Mouse (Mus musculus) midbrain, embryonic 11.5 days (tissue): Measurements from ENCODE around the gene Apobec3. TPM values are rescaled to one million over a fixed set of nuclear protein-coding genes. Genes with fewer than 3 reads are reported as not detected.
"Not testable (repeated sequence)": the region's sequence is repeated elsewhere in the genome, so short reads cannot be mapped to it uniquely, and the experiment has no call there.

Experiments
- ATAC-seq: fragments of 200-750 bp; cut with Nextera tagmentation; 2 replicates; pipeline ENCODE4 v1.8.0; 2017; ENCODE audit warnings: moderate TSS enrichment, moderate library complexity; ENCODE audit not compliant: low FRiP score
- DNase-seq: peaks from one replicate; pipeline ENCODE4 v3.0.0; 2015; ENCODE audit warnings: low spot score; ENCODE audit errors: missing footprints
- H3K27ac ChIP-seq: fragments of 300-500 bp; sonication (generic); 2 replicates; pipeline ENCODE4 v1.5.1; 2014; ENCODE audit warnings: low read depth, low read length
- H3K27me3 ChIP-seq: fragments of 300-500 bp; sonication (generic); 2 replicates; pipeline ENCODE4 v1.6.1; 2014; ENCODE audit warnings: mild to moderate bottlenecking, low read length, moderate library complexity, mixed read lengths; ENCODE audit not compliant: control insufficient read depth, insufficient read depth
- H3K36me3 ChIP-seq: fragments of 300-500 bp; sonication (generic); 2 replicates; pipeline ENCODE4 v1.6.1; 2014; ENCODE audit warnings: mild to moderate bottlenecking, low read length, moderate library complexity, mixed read lengths; ENCODE audit not compliant: control insufficient read depth, insufficient read depth
- H3K4me1 ChIP-seq: fragments of 300-500 bp; sonication (generic); 2 replicates; pipeline ENCODE4 v1.6.1; 2014; ENCODE audit warnings: low read length; ENCODE audit not compliant: control insufficient read depth, insufficient read depth
- H3K4me2 ChIP-seq: fragments of 300-500 bp; sonication (generic); 2 replicates; pipeline ENCODE4 v1.6.1; 2014; ENCODE audit warnings: mild to moderate bottlenecking, moderate library complexity
- H3K4me3 ChIP-seq: fragments of 300-500 bp; sonication (generic); 2 replicates; pipeline ENCODE4 v1.5.1; 2014; ENCODE audit warnings: low read depth, low read length
- H3K9ac ChIP-seq: fragments of 300-500 bp; sonication (generic); 2 replicates; pipeline ENCODE4 v1.6.1; 2014; ENCODE audit warnings: low read length
- H3K9me3 ChIP-seq: fragments of 300-500 bp; sonication (generic); 2 replicates; pipeline ENCODE4 v1.6.1; 2016; ENCODE audit warnings: low read length; ENCODE audit not compliant: control insufficient read depth
- WGBS: fragments of 180-500 bp; shearing (Covaris S2); extraction: QIAGEN DNeasy Blood & Tissue Kit; methylation state at CpG from one replicate; pipeline ENCODE4 v1.1.7; 2014; 5-methylcytosine and 5-hydroxymethylcytosine counted together
- polyA plus RNA-seq: library from polyadenylated mRNA; unstranded; fragments of >200 nt; fragmentation: Nextera tagmentation; extraction: Ambion mirVana; gene quantifications from 2 replicates; pipeline ENCODE4 v1.2.1, GENCODE M21; 2014

Gene Apobec3
- polyA plus RNA-seq, 1 experiment from 2014 or later, result 6.0 TPM

DNA sequence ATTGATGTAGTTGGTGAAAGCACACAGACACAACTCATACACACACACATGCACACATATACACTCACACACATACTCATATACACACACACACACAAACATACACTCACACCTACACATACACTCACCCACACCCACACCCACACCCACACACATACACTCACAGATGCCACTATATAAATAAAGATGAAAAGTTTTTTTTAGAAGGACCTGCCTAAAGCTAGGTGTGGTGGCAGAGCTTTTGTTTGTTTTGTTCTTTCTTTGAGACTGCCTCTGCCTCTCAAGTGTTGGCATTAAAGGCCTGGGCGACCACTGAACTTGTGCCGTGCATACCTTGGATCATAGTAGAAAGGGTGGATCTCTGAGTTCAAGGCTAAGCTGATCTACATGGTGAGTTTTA lies 9.9 kb downstream of the Apobec3 start:
- Histone ChIP-seq H3K27me3 (no peaks in the 10 kb centered on the region), H3K4me2 (no peak overlapping the region), H3K4me3 (no peak overlapping the region), H3K27ac (no peak overlapping the region), H3K36me3 (no peaks in the 10 kb centered on the region), H3K9ac (no peak overlapping the region), H3K9me3 (no peaks in the 10 kb centered on the region), H3K4me1 (no peaks in the 10 kb centered on the region)
- 94% methylated on average over 2 of the region's 2 CpGs for WGBS
- ATAC-seq (no peak), DNase-seq (no peak)

DNA sequence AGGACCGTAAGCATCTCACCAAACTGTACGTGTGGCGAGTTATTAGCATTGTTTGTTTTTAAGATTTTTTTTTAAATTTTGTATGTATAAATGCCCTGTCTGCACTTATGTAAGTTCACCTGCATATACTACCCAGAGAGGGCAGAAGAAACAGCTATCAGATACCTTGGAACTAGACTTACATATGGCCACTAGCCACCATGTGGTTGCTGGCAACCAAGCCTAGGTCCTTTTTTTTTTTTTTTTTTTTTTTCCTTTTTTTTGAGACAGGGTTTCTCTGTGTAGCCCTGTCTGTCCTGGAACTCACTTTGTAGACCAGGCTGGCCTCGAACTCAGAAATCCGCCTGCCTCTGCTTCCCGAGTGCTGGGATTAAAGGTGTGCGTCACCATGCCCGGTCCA lies 11.6 kb downstream of the Apobec3 start:
- not testable (repeated sequence) for H3K9ac ChIP-seq, H3K36me3 ChIP-seq, H3K4me1 ChIP-seq, H3K27ac ChIP-seq, ATAC-seq, DNase-seq, H3K9me3 ChIP-seq, H3K4me3 ChIP-seq, H3K4me2 ChIP-seq, H3K27me3 ChIP-seq
- 94% methylated on average over 8 of the region's 8 CpGs for WGBS

DNA sequence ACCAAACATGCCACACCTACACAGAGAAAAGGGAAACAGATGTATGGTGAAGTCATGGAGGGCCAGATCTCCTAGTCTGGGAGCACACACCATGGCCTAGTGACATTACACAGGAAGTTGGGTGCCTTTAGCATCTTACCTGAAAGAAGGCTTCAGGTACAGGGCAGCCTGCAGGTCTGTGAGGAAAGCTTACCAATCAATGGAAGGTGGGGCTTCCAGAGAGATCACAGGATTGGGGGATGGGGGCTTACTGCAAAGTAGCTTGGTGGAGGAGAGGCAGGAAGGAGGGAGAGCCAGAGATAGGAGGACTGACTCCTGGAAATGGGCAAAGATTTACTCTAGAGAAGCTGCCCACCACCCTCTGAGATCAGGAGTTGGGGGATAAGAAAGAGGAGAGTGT lies 12.5 kb downstream of the Apobec3 start:
- no peak overlapping the region for H3K4me2 ChIP-seq
- ATAC-seq, result no peak
- H3K27ac ChIP-seq, result no peak overlapping the region
- no peak overlapping the region for H3K9ac ChIP-seq
- H3K4me3 ChIP-seq, result no peak overlapping the region
- no peaks in the 10 kb centered on the region for H3K27me3 ChIP-seq
- no peaks in the 10 kb centered on the region for H3K9me3 ChIP-seq
- H3K4me1 ChIP-seq, result no peaks in the 10 kb centered on the region
- no peak for DNase-seq
- no peaks in the 10 kb centered on the region for H3K36me3 ChIP-seq

DNA sequence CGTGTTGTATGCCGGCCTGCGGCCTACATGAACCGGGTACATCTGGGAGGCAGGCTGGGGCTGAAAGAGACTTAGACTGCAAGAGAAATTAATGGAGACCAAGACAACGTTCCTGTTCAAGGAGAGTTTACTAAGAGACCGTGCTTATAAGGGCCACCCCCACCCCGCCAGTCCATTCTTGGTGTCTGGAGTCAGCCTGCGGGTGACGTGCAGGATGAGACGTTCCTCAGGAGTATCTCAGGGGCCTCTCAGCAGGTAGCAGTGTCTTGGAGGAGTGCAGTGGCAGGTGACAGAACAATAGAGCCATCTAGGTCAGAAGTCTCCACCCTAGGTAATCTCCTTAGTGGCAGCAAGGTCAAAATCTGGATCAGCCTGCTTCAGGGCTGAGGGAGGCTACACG lies 13.2 kb downstream of the Apobec3 start:
- H3K27ac ChIP-seq, result not testable (repeated sequence)

DNA sequence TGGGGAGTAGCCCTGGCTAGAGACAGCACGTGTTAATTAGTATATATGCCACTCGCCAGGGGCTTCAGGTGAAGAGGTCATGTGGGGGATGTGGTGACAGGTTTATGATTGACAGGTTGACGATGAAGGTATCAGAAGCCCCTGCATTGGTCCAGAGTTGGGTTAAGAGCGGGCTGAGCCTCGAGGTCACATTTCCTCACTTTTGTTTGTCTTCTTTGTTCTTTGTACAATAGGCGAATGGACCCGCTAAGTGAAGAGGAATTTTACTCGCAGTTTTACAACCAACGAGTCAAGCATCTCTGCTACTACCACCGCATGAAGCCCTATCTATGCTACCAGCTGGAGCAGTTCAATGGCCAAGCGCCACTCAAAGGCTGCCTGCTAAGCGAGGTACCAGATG lies 13.8 kb downstream of the Apobec3 start:
- H3K27me3 ChIP-seq, result no peaks in the 10 kb centered on the region
- H3K36me3 ChIP-seq, result no peaks in the 10 kb centered on the region
- ATAC-seq (no peak), DNase-seq (no peak)
- H3K4me1 ChIP-seq, result no peaks in the 10 kb centered on the region
- no peak overlapping the region for H3K4me2 ChIP-seq
- no peak overlapping the region for H3K4me3 ChIP-seq
- H3K27ac ChIP-seq, result no peak overlapping the region
- no peak overlapping the region for H3K9ac ChIP-seq
- WGBS, result 73% methylated on average over 12 of the region's 12 CpGs
- no peaks in the 10 kb centered on the region for H3K9me3 ChIP-seq

More for the DNA sequence above, 13.2 kb downstream of the Apobec3 start:
- not testable (repeated sequence) for H3K4me1 ChIP-seq, H3K4me2 ChIP-seq, H3K36me3 ChIP-seq, DNase-seq, H3K27me3 ChIP-seq, ATAC-seq, H3K9ac ChIP-seq, H3K9me3 ChIP-seq, H3K4me3 ChIP-seq
- 81% methylated on average over 11 of the region's 11 CpGs for WGBS

DNA sequence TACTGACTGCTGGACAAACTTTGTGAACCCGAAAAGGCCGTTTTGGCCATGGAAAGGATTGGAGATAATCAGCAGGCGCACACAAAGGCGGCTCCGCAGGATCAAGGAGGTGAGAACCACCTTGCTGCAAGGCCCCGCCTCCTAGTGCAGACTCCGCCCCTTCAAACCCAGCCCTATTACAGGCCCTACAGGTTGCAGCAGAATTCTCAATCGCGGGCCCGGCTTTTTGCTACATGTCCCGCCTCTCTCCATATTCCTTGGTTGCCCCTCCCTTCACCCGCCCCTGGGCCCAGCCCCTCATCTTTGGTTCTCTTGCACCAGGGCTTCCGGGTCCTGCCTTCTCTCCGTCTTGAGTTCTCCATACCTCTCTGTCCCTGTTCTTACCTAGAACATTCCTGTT lies 15.4 kb downstream of the Apobec3 start:
- H3K9ac ChIP-seq, result no peak overlapping the region
- H3K27me3 ChIP-seq, result no peaks in the 10 kb centered on the region
- ATAC-seq, result no peak
- DNase-seq, result no peak
- H3K9me3 ChIP-seq, result no peaks in the 10 kb centered on the region
- H3K4me1 ChIP-seq, result no peaks in the 10 kb centered on the region
- 48% methylated on average over 14 of the region's 14 CpGs for WGBS
- no peak overlapping the region for H3K4me3 ChIP-seq
- no peaks in the 10 kb centered on the region for H3K36me3 ChIP-seq
- no peak overlapping the region for H3K4me2 ChIP-seq
- no peak overlapping the region for H3K27ac ChIP-seq

DNA sequence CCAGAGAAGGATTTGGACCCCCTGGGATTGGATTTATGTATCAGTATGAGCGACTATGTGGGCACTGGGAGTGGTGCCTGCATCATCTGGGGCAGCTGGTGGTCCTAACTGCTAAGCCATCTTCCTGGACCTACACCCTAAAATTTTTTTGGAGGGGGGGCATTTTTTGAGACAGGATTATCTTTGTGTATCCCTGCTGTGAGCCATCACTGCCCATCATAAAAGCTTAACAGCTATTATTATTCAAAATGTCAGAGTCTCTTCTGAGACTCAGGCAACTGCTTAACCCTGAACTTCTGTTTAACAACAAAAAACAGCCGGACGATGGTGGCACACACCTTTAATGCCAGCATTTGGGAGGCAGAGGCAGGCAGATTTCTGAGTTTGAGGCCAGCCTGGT lies 17.5 kb downstream of the Apobec3 start:
- 86% methylated on average over 3 of the region's 3 CpGs for WGBS
- not testable (repeated sequence) for H3K9ac ChIP-seq, DNase-seq, H3K9me3 ChIP-seq, H3K27me3 ChIP-seq, ATAC-seq, H3K36me3 ChIP-seq, H3K4me2 ChIP-seq, H3K4me1 ChIP-seq, H3K27ac ChIP-seq, H3K4me3 ChIP-seq

DNA sequence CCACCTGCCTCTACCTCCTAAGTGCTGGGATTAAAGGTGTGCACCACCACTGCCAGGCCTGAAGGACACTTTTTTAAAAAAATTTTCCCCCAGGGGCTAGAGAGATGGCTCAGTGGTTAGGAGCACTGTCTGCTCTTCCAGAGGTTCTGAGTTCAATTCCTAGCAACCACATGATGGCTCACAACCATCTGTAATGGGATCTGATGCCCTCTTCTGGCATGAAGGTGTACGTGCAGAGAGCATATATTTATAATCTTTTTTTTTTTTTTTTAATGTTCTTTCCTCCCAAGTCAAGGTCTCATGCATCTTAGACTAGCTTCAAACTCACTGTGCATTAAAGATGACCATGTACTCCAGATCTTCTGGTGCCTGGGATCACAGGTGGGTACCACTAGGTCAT lies 19.4 kb downstream of the Apobec3 start:
- not testable (repeated sequence) for H3K4me3 ChIP-seq, H3K36me3 ChIP-seq, DNase-seq, H3K9ac ChIP-seq, H3K9me3 ChIP-seq, H3K27me3 ChIP-seq, H3K4me2 ChIP-seq, H3K27ac ChIP-seq, ATAC-seq, H3K4me1 ChIP-seq
- 89% methylated on average over 1 of the region's 1 CpGs for WGBS

DNA sequence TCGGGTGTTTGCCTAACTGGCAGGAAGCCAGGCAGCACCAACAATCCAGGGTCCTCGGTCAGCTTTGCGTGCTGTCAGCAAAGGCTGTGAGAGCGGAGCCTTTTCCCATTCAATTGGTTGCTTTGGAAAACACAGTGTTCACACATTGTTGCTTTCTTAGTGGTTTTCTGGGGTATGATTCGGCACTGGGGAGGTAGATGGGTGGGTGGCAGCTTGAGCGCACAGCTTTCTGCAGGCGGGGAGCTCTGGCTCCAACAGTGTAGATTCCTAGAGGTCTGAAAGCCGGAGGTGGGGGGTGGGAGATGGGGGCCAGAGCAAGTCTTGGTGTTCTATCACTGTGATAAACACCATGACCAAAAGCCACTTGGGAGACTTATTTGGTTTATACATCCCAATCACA lies 19.9 kb downstream of the Apobec3 start:
- 91% methylated on average over 8 of the region's 8 CpGs for WGBS
- no peak overlapping the region for H3K27ac ChIP-seq
- no peak overlapping the region for H3K4me2 ChIP-seq
- H3K4me1 ChIP-seq, result no peaks in the 10 kb centered on the region
- ATAC-seq (no peak), DNase-seq (no peak)
- H3K36me3 ChIP-seq, result no peaks in the 10 kb centered on the region
- no peak overlapping the region for H3K9ac ChIP-seq
- no peak overlapping the region for H3K4me3 ChIP-seq
- no peaks in the 10 kb centered on the region for H3K9me3 ChIP-seq
- no peaks in the 10 kb centered on the region for H3K27me3 ChIP-seq

DNA sequence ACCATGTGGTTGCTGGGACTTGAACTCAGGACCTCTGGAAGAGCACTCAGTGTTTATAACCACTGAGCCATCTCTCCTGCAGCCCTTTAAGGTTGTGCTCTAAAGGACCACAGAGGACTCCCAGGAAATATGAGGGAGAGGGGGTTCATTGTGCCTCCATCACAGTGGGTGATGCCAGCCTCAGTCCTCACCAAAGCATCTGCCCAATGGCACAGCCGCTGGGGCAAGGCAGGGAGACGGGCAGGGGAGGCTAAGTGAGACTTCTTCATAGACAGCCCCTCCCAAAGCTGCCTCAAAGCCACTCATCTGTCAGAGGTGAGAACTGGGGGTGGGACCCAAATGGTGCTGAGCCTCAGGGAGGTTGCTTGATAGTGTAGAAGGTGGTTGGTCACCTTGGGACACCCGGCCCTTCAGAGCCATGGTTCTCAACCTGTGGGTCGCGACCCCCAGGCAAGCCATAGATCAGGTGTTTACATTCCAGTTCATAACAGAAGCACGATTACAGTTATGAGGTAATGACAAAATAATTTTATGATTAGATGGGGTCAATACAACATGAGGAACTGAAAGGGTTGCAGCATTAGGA lies 22.4 kb downstream of the Apobec3 start:
- Histone ChIP-seq H3K9ac (no peak overlapping the region), H3K9me3 (no peaks in the 10 kb centered on the region), H3K4me3 (no peak overlapping the region), H3K4me1 (no peaks in the 10 kb centered on the region), H3K27ac (no peak overlapping the region), H3K4me2 (no peak overlapping the region), H3K27me3 (no peaks in the 10 kb centered on the region), H3K36me3 (no peaks in the 10 kb centered on the region)
- DNase-seq (no peak), ATAC-seq (no peak)
- WGBS, result 88% methylated on average over 6 of the region's 6 CpGs
